Mouse (Mus musculus): ENCODE results near the gene Nckap1l. TPM values are rescaled to one million over a fixed set of nuclear protein-coding genes. Genes with fewer than 3 reads are reported as not detected.
"Not testable (repeated sequence)": the region's sequence is repeated elsewhere in the genome, so short reads cannot be mapped to it uniquely, and the experiment has no call there.

Gene Nckap1l
- 1.2 and 1.3 TPM in 2 replicates for polyA plus RNA-seq (2016; fragmentation: Nextera tagmentation; extraction: Ambion mirVana)

DNA sequence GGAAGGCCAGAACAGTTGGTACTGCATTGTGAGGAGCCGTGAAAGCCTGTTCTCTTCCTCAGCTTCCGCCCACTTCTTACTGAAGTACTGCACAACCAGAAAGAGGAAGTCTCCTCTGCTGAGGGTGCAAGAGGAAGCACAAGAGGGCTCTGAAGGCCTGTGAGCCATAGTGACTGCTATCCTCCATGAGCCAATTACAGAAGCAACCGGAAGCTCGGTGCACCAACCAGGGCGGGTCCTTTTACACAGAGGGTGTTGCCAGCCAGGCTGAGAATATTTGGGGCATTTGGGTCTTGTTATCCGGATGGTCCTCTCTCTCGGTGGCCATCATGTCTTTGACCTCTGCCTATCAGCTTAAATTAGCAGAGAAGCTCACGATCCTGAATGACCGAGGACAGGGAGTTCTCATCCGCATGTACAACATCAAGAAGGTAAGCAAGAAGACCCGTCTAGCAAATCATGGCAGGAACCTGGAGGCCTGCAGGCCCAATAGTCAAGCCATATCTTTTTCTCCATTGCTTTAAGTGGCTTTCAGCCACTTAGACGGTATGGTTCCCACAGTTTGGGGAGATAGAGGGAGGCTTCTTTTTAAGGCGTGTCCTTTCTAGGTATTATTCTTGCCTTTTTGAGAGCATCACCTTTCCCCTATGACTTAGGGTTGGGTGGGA lies at the start of gene Nckap1l:
TSS of gene Nckap1l (plus strand) at position 244 of the 668 bp plus-strand sequence.
- no peaks in the 10 kb centered on the region for H3K4me1 ChIP-seq
- H3K27me3 ChIP-seq (ENCODE audit: poor library complexity, severe bottlenecking) = no peaks in the 10 kb centered on the region
- no peak within 1 kb of the TSS for H3K4me3 ChIP-seq
- no peak for DNase-seq (ENCODE audit: extremely low spot score, low spot score)
- H3K36me3 ChIP-seq (replicated peaks) = no peaks in the 10 kb centered on the region
- H3K9me3 ChIP-seq = no peaks in the 10 kb centered on the region
- WGBS = 87% methylated on average over 13 of the region's 13 CpGs
- no peak within 1 kb of the TSS for H3K27ac ChIP-seq

DNA sequence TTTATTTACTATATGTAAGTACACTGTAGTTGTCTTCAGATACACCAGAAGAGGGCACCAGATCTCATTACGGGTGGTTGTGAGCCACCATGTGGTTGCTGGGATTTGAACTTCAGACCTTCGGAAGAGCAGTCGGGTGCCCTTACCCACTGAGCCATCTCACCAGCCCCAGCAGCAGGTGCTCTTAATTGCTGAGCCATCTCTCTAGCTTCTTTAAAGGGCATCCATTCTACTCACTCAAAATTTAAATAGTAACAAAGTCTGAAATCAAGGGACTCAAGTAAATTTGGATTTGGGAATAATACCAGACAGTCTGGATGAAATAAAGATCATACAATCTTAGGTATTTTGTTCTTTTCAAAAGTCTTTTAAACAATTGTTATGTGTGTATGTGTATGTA lies 48.0 kb upstream of the Nckap1l start:
- not testable (repeated sequence) for H3K4me1 ChIP-seq; H3K27ac ChIP-seq; H3K9me3 ChIP-seq; H3K27me3 ChIP-seq (ENCODE audit: poor library complexity, severe bottlenecking); H3K36me3 ChIP-seq (replicated peaks); H3K4me3 ChIP-seq; DNase-seq (ENCODE audit: extremely low spot score, low spot score)
- 84% methylated on average over 3 of the region's 3 CpGs for WGBS

DNA sequence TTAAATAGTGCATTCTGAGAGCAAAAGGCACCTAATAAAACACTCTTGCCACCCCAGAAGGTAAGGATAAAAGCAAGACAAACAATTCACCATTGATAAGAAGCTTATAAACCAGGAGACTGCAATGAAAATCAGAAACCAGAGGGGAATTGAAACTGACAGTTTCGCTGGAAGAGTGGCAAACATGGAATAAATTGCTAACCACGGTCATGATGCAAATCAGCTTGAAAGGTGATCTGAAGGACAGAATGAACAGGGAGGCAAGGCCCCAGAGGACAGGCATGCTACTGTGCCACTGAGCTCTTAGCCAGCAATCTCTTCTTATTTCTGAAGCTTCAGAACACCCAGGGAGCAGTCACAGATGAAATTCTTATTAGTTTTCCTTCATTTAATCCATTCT lies 26.6 kb upstream of the Nckap1l start:
- Histone ChIP-seq H3K4me1 (peaks cover 3% of the 10 kb centered on the region; the same call in 1 of the 2 replicates), H3K4me3 (no peak overlapping the region), H3K36me3 (replicated peaks) (no peaks in the 10 kb centered on the region), H3K27ac (no peak overlapping the region), H3K9me3 (no peaks in the 10 kb centered on the region), H3K27me3 (ENCODE audit: poor library complexity, severe bottlenecking) (no peaks in the 10 kb centered on the region)
- no peak for DNase-seq (ENCODE audit: extremely low spot score, low spot score)
- WGBS = 51% methylated on average over 2 of the region's 2 CpGs

DNA sequence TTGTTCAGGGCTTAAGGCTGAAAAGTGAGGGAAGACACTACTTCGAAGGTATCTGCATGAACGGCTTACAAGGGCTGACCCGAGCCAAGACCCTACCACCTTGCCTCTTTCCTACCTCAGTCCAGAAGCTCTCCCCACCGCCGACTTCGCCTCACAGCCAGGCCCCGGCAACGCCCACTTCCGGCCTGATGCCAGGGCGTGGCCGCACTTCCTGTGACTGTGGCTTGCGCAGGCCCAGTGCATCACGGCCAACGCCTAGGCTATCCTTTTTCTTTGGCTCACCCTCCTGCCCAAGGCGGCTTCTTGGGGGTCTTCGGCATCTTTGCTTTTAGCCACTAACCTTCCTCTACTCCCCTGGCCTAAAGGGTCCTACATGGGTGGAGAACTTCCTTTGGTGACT lies 23.4 kb upstream of the Nckap1l start, which contains the start of gene Gtsf1:
TSS of gene Gtsf1 (minus strand) at position 230 of the 400 bp plus-strand sequence.
- peaks cover 3% of the 10 kb centered on the region; the same call in 1 of the 2 replicates for H3K4me1 ChIP-seq
- WGBS = 94% methylated on average over 16 of the region's 16 CpGs
- no peaks in the 10 kb centered on the region for H3K36me3 ChIP-seq (replicated peaks)
- no peak within 1 kb of the TSS for H3K4me3 ChIP-seq
- H3K9me3 ChIP-seq = no peaks in the 10 kb centered on the region
- no peak for DNase-seq (ENCODE audit: extremely low spot score, low spot score)
- H3K27me3 ChIP-seq (ENCODE audit: poor library complexity, severe bottlenecking) = no peaks in the 10 kb centered on the region
- H3K27ac ChIP-seq = no peak within 1 kb of the TSS

DNA sequence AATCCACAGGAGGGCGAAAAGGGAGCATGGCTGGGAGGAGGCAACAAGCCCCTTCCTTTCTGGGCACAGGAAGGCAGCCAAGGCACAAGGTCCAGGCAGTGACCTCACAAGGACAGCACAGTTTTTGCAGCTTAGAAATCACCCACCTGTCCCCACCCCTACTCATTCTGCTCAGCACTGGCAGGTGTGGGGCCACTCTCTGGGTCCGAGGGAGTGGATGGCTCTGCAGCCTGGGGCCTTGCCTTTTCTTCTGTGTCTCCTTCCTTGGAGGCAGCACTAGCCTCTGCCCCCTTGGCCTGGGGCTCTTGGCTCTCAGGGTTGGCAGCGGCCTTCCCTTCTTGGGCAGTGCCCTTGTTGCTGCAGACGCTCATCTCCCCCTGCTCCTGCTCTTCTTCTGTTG lies 7.6 kb upstream of the Nckap1l start:
- H3K9me3 ChIP-seq; DNase-seq (ENCODE audit: extremely low spot score, low spot score); H3K4me1 ChIP-seq; H3K27ac ChIP-seq; H3K27me3 ChIP-seq (ENCODE audit: poor library complexity, severe bottlenecking); H3K36me3 ChIP-seq (replicated peaks); H3K4me3 ChIP-seq: not testable (repeated sequence)
- WGBS = 82% methylated on average over 4 of the region's 4 CpGs

DNA sequence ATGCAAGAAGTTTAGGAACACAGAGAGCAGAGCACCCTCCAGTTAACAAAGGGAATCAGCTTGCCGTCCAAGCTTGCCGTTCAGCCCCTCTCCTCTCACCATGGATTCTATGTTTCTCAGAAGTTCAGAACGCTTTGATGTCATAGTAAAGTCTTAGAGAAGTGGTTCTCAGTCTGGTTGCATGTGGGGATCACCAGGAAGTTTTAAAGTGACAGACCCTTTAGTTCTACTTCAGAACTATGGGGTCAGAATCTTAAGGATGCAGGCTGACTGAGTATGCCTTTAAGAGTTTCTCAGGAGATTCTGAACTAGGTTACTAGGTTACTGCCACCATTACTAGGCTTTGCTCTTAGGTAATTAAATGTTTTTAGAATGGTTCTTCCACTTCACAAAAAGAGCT lies 5.2 kb upstream of the Nckap1l start, which contains the start of gene Gtsf2:
TSS of gene Gtsf2 (minus strand) at position 101 of the 400 bp plus-strand sequence.
- Histone ChIP-seq H3K4me3 (no peak within 1 kb of the TSS), H3K36me3 (replicated peaks) (no peaks in the 10 kb centered on the region), H3K27me3 (ENCODE audit: poor library complexity, severe bottlenecking) (no peaks in the 10 kb centered on the region), H3K27ac (no peak within 1 kb of the TSS), H3K9me3 (no peaks in the 10 kb centered on the region), H3K4me1 (no peaks in the 10 kb centered on the region)
- 22% methylated on average over 3 of the region's 3 CpGs for WGBS
- DNase-seq (ENCODE audit: extremely low spot score, low spot score) = no peak

DNA sequence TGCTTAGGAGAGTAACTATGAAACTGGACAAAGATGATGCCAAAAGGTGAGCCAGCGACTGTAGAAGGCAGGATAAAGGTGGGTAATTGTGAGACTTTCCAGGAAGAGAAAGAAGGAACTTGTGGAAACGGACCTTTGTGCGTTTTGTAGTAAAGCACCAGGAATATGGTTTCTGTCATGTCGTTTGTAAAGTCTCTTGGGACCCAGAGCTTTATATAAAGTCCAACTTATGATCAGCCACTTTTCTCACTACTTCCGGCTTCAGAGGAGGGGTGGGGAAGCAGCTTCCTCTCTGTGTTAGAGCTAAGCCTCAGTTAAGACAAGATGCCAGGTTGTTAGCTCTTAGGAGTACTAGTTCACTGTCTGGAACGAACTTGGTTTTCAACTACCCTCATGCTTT lies 855 bp downstream of the Nckap1l start:
- Histone ChIP-seq H3K27me3 (ENCODE audit: poor library complexity, severe bottlenecking) (no peaks in the 10 kb centered on the region), H3K4me1 (no peaks in the 10 kb centered on the region), H3K27ac (no peak overlapping the region), H3K9me3 (no peaks in the 10 kb centered on the region), H3K4me3 (no peak overlapping the region), H3K36me3 (replicated peaks) (no peaks in the 10 kb centered on the region)
- WGBS = 90% methylated on average over 6 of the region's 6 CpGs
- no peak for DNase-seq (ENCODE audit: extremely low spot score, low spot score)

DNA sequence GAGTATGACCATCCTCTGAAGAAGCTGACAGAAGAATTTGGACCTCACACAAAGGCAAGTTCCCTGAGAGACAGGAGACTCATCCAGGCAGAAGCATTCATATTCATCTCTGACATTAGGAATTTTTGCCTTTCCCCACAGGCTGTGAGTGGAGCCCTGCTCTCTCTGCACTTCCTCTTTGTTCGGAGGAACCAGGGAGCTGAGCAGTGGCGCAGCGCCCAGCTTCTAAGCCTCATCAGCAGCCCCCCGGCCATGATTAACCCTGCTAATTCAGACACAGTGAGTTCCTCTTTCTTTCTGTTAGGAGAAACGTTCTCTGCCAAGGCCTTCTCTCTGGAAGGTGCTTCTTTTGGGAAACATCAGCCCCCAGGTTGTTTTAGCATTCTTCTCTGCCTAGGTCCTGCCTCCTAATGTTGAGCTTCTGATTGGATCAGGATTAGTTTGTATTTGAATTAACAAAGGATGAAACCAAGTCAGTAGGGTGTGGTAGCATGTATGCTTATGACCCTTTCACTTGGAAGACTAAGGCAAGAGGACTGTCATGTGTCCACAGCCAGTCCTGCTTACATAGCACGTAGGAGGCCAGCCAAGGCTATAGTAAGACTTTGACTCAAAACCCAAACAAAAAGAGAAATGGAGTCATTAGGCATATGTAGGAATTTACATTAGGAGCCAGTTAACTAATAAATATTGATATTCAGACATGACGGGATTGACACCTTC lies 9.1 kb downstream of the Nckap1l start:
- Histone ChIP-seq H3K27ac (no peak overlapping the region), H3K36me3 (replicated peaks) (no peaks in the 10 kb centered on the region), H3K27me3 (ENCODE audit: poor library complexity, severe bottlenecking) (no peaks in the 10 kb centered on the region), H3K4me3 (no peak overlapping the region), H3K4me1 (no peaks in the 10 kb centered on the region), H3K9me3 (no peaks in the 10 kb centered on the region)
- 76% methylated on average over 7 of the region's 7 CpGs for WGBS
- DNase-seq (ENCODE audit: extremely low spot score, low spot score) = no peak

DNA sequence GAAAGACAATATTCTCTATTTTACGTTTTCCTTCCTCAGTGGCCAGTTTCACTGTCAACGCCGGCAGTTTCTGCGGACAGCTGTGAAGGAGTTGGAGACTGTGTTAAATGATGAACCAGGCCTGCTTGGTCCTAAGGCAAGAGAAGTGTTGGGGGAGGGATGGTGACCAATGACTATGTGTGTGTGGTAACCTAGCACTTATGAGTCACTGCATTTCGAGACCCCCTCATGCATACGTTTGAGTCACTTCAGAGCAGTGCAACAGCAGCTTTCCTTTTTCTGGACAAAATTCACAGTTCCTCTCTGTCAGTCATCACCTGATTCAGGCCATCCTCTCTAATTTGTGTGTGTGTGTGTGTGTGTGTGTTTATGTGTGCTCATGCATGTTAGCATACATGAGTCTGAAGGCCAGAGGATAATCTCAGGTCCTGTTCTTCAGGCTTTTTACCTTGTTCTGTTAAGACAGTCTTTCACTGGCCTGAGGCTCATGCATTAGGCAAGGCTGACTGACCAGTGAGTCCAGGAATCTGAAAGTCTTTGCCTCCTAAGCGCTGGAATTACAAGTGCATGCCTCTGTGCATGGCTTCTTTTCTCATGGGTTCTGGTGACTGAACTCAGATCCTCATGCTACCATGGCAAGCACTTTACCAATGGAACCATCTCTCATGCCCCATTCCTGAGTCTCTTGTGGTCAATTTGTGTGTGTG lies 18.0 kb downstream of the Nckap1l start:
- Histone ChIP-seq H3K9me3 (no peaks in the 10 kb centered on the region), H3K27me3 (ENCODE audit: poor library complexity, severe bottlenecking) (no peaks in the 10 kb centered on the region), H3K4me1 (peaks cover 28% of the 10 kb centered on the region), H3K27ac (no peak overlapping the region), H3K36me3 (replicated peaks) (no peaks in the 10 kb centered on the region), H3K4me3 (no peak overlapping the region)
- 90% methylated on average over 7 of the region's 7 CpGs for WGBS
- no peak for DNase-seq (ENCODE audit: extremely low spot score, low spot score)

DNA sequence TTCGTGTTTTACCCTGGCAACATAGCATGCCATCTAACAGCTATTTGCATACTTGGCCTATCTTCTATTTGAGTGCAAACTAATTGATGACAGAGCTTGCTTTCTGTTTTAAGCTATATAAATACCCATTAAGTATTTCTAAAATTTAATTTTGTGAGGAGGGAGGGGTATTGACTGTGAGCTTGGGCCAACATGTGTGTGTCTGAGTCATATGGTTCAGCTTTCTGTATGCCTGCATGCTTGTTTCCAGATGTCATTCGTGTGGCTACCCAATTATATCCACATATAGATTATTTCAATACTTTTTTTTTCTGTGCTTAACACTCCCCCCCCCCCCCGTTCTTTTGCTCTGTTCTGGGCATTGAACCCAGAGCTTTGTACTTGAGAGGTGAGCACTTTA lies 18.7 kb downstream of the Nckap1l start:
- no peak for DNase-seq (ENCODE audit: extremely low spot score, low spot score)
- no peaks in the 10 kb centered on the region for H3K9me3 ChIP-seq
- H3K27me3 ChIP-seq (ENCODE audit: poor library complexity, severe bottlenecking) = no peaks in the 10 kb centered on the region
- no peaks in the 10 kb centered on the region for H3K36me3 ChIP-seq (replicated peaks)
- peaks cover 28% of the 10 kb centered on the region for H3K4me1 ChIP-seq
- WGBS = 80% methylated on average over 3 of the region's 3 CpGs
- H3K27ac ChIP-seq = no peak overlapping the region
- H3K4me3 ChIP-seq = no peak overlapping the region

DNA sequence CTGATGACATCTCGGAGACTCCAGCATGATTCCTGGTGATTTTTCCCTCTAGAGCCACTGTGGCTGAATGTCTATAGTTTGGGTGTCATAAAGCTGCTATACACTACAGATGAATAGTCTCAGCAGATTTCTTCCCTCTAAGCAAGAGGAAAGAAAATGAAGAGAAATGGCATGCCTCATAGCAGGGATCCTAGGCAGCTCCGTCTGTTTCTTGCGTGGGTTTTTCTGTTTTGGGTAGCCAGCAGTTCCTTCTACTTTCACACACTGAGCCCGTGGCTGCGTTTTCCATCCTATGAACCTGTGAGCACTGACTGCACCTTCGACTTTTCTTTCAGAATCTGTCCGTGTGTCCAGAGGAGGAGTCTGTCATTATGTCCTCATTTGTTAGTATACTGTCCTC lies 19.6 kb downstream of the Nckap1l start:
- WGBS = 86% methylated on average over 7 of the region's 7 CpGs
- no peak for DNase-seq (ENCODE audit: extremely low spot score, low spot score)
- Histone ChIP-seq H3K4me3 (no peak overlapping the region), H3K36me3 (replicated peaks) (no peaks in the 10 kb centered on the region), H3K9me3 (no peaks in the 10 kb centered on the region), H3K27ac (no peak overlapping the region), H3K4me1 (peaks cover 28% of the 10 kb centered on the region), H3K27me3 (ENCODE audit: poor library complexity, severe bottlenecking) (no peaks in the 10 kb centered on the region)

DNA sequence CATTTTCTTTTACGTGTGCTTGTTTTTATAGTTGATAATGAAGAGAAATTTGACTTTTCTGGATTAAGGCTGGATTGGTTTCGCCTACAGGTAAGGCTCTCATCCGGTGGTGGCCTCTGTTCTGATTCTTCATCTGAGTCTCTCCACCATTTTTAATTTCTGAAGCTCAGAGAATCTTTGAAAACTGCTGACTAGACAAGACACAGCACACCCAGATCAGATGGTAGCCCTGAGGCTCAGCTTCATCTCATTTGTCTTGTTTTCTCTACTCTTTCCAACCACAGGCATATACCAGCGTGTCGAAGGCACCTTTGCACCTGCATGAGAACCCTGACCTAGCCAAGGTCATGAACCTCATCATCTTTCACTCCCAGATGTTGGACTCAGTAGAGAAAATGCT lies 20.2 kb downstream of the Nckap1l start:
- H3K27me3 ChIP-seq (ENCODE audit: poor library complexity, severe bottlenecking) = no peaks in the 10 kb centered on the region
- no peak overlapping the region for H3K27ac ChIP-seq
- no peak for DNase-seq (ENCODE audit: extremely low spot score, low spot score)
- WGBS = 85% methylated on average over 5 of the region's 5 CpGs
- H3K36me3 ChIP-seq (replicated peaks) = no peaks in the 10 kb centered on the region
- peaks cover 28% of the 10 kb centered on the region for H3K4me1 ChIP-seq
- no peaks in the 10 kb centered on the region for H3K9me3 ChIP-seq
- no peak overlapping the region for H3K4me3 ChIP-seq

Measured in forebrain, embryonic 10.5 days (tissue).